Mouse (Mus musculus) MEL (cell line): ENCODE measurements around the gene Isy1. TPM values are rescaled to one million over a fixed set of nuclear protein-coding genes. Genes with fewer than 3 reads are reported as not detected.

Experiments used
- DNase-seq: peaks from one replicate; pipeline ENCODE4 v3.0.0; 2011; ENCODE audit warnings: low read depth, low spot score
- H3K27ac ChIP-seq: 2 replicates; pipeline ENCODE4 v1.5.1; 2012; ENCODE audit warnings: low read depth, mild to moderate bottlenecking, control low read depth, low read length, moderate library complexity; ENCODE audit not compliant: control insufficient read depth
- H3K27me3 ChIP-seq, 2 experiments: fragments of 150-350 bp in 1 of 2; sonication (generic) in 1 of 2; 2 replicates each; pipeline ENCODE4 v1.6.1; 2012; ENCODE audit warnings: low read length in 2 of 2, mild to moderate bottlenecking in 2 of 2, improper control_type of control experiment in 1 of 2, moderate library complexity in 1 of 2; ENCODE audit not compliant: insufficient read depth in 2 of 2, control insufficient read depth in 1 of 2
- H3K36me3 ChIP-seq, 2 experiments: 2 replicates each; pipeline ENCODE4 v1.6.1; 2012 to 2014; ENCODE audit warnings: low read length in 2 of 2, improper control_type of control experiment in 1 of 2, inconsistent platforms in 1 of 2, mild to moderate bottlenecking in 1 of 2; ENCODE audit not compliant: insufficient read depth in 2 of 2, control insufficient read depth in 1 of 2
- H3K4me1 ChIP-seq, 2 experiments: fragments of 150-350 bp in 1 of 2; sonication (generic) in 1 of 2; 2 replicates each; pipeline ENCODE4 v1.6.1; 2012; ENCODE audit warnings: low read length in 2 of 2, improper control_type of control experiment in 1 of 2, mild to moderate bottlenecking in 1 of 2; ENCODE audit not compliant: insufficient read depth in 2 of 2, control insufficient read depth in 1 of 2
- H3K4me3 ChIP-seq, 2 experiments: fragments of 150-350 bp in 1 of 2; sonication (generic) in 1 of 2; 2 replicates each; pipeline ENCODE4 v1.5.1; 2012; ENCODE audit warnings: low read depth in 2 of 2, low read length in 2 of 2, mild to moderate bottlenecking in 2 of 2, moderate library complexity in 2 of 2, control low read depth in 1 of 2, improper control_type of control experiment in 1 of 2; ENCODE audit not compliant: control insufficient read depth in 1 of 2, insufficient read depth in 1 of 2
- H3K79me2 ChIP-seq: 2 replicates; pipeline ENCODE4 v1.6.1; 2012; ENCODE audit warnings: mild to moderate bottlenecking, low read length, moderate library complexity; ENCODE audit not compliant: control insufficient read depth, poor library complexity, insufficient read depth
- H3K9ac ChIP-seq: 2 replicates; pipeline ENCODE4 v1.6.1; 2012; ENCODE audit warnings: low read depth, mild to moderate bottlenecking, control low read depth, low read length, moderate library complexity; ENCODE audit not compliant: control insufficient read depth, poor library complexity, severe bottlenecking
- H3K9me3 ChIP-seq: fragments of 150-350 bp; sonication (generic); replicated peaks from 2 replicates; pipeline ENCODE4 v1.6.1; 2012; ENCODE audit warnings: mild to moderate bottlenecking, low read length, improper control_type of control experiment, moderate library complexity; ENCODE audit not compliant: insufficient read depth
- BHLHE40 ChIP-seq: IDR thresholded peaks from 2 replicates; pipeline ENCODE4 v1.6.1; 2012; ENCODE audit warnings: low read depth, mild to moderate bottlenecking, inconsistent platforms, low read length, improper control_type of control experiment, borderline replicate concordance
- CHD1 ChIP-seq: IDR thresholded peaks from 2 replicates; pipeline ENCODE4 v1.6.1; 2012; ENCODE audit warnings: low read depth, mild to moderate bottlenecking, inconsistent platforms, low read length, improper control_type of control experiment
- CTCF ChIP-seq, 3 experiments: IDR thresholded peaks in 2 of 3; conservative IDR thresholded peaks in 1 of 3; 2 replicates each; pipeline ENCODE4 v1.5.1; 2011 to 2012; ENCODE audit warnings: low read length in 3 of 3, low read depth in 2 of 3, mild to moderate bottlenecking in 2 of 3, improper control_type of control experiment in 1 of 3, inconsistent platforms in 1 of 3, mixed read lengths in 1 of 3, moderate library complexity in 1 of 3; ENCODE audit not compliant: control insufficient read depth in 1 of 3, insufficient read depth in 1 of 3, poor library complexity in 1 of 3, severe bottlenecking in 1 of 3
- ELF1 ChIP-seq: IDR thresholded peaks from 2 replicates; pipeline ENCODE4 v1.6.1; 2014; ENCODE audit warnings: low read depth, mild to moderate bottlenecking, inconsistent platforms, low read length, improper control_type of control experiment, moderate library complexity
- EP300 ChIP-seq, 2 experiments: IDR thresholded peaks; 2 replicates each; pipeline ENCODE4 v1.6.1; 2011; ENCODE audit warnings: improper control_type of control experiment in 2 of 2, low read length in 2 of 2, low read depth in 1 of 2, mild to moderate bottlenecking in 1 of 2
- ETS1 ChIP-seq: IDR thresholded peaks from 2 replicates; pipeline ENCODE4 v1.6.1; 2012; ENCODE audit warnings: low read depth, mild to moderate bottlenecking, inconsistent platforms, low read length, improper control_type of control experiment, moderate library complexity
- GABPA ChIP-seq: IDR thresholded peaks from 2 replicates; pipeline ENCODE4 v1.6.1; 2012; ENCODE audit warnings: low read depth, mild to moderate bottlenecking, inconsistent platforms, low read length, improper control_type of control experiment, moderate library complexity
- GATA1 ChIP-seq: IDR thresholded peaks from 2 replicates; pipeline ENCODE4 v1.6.1; 2011; ENCODE audit warnings: low read depth, low read length, improper control_type of control experiment
- HCFC1 ChIP-seq: IDR thresholded peaks from 2 replicates; pipeline ENCODE4 v1.6.1; 2012; ENCODE audit warnings: low read depth, mild to moderate bottlenecking, inconsistent platforms, low read length, improper control_type of control experiment, moderate library complexity
- MYB ChIP-seq: IDR thresholded peaks from 2 replicates; pipeline ENCODE4 v1.6.1; 2011; ENCODE audit warnings: mild to moderate bottlenecking, low read depth, low read length, improper control_type of control experiment
- NELFE ChIP-seq: IDR thresholded peaks from 2 replicates; pipeline ENCODE4 v1.6.1; 2011; ENCODE audit warnings: low read depth, low read length, improper control_type of control experiment
- NRF1 ChIP-seq: IDR thresholded peaks from 2 replicates; pipeline ENCODE4 v1.6.1; 2014; ENCODE audit warnings: low read depth, mild to moderate bottlenecking, inconsistent platforms, low read length, improper control_type of control experiment, moderate library complexity; ENCODE audit not compliant: poor library complexity, insufficient read depth, severe bottlenecking
- POLR2A ChIP-seq, 2 experiments: IDR thresholded peaks; 2 replicates each; pipeline ENCODE4 v1.6.1; 2011 to 2012; ENCODE audit warnings: low read length in 2 of 2, mild to moderate bottlenecking in 2 of 2, control low read depth in 1 of 2, improper control_type of control experiment in 1 of 2, low read depth in 1 of 2, moderate library complexity in 1 of 2; ENCODE audit not compliant: control insufficient read depth in 1 of 2, insufficient read depth in 1 of 2, poor library complexity in 1 of 2
- POLR2AphosphoS2 ChIP-seq: IDR thresholded peaks from 2 replicates; pipeline ENCODE4 v1.6.1; 2011; ENCODE audit warnings: low read length, improper control_type of control experiment
- POLR2AphosphoS5 ChIP-seq: IDR thresholded peaks from 2 replicates; pipeline ENCODE4 v1.6.1; 2012; ENCODE audit warnings: low read depth, borderline replicate concordance, mild to moderate bottlenecking, inconsistent platforms, low read length, moderate library complexity, mixed read lengths
- SIN3A ChIP-seq: IDR thresholded peaks from 2 replicates; pipeline ENCODE4 v1.6.1; 2012; ENCODE audit warnings: low read length, improper control_type of control experiment, inconsistent platforms
- TAL1 ChIP-seq: IDR thresholded peaks from 2 replicates; pipeline ENCODE4 v1.6.1; 2012; ENCODE audit warnings: mild to moderate bottlenecking, inconsistent platforms, low read length, moderate library complexity, mixed read lengths
- UBTF ChIP-seq: IDR thresholded peaks from 2 replicates; pipeline ENCODE4 v1.6.1; 2012; ENCODE audit warnings: low read depth, mild to moderate bottlenecking, inconsistent platforms, low read length, improper control_type of control experiment, moderate library complexity, borderline replicate concordance; ENCODE audit not compliant: insufficient read depth
- USF1 ChIP-seq: IDR thresholded peaks from 2 replicates; pipeline ENCODE4 v1.6.1; 2014; ENCODE audit warnings: low read depth, mild to moderate bottlenecking, inconsistent platforms, low read length, improper control_type of control experiment, moderate library complexity
- USF2 ChIP-seq, 2 experiments: IDR thresholded peaks; 2 replicates each; pipeline ENCODE4 v1.6.1; 2011 to 2012; ENCODE audit warnings: improper control_type of control experiment in 2 of 2, low read length in 2 of 2, borderline replicate concordance in 1 of 2, inconsistent platforms in 1 of 2, low read depth in 1 of 2, mild to moderate bottlenecking in 1 of 2; ENCODE audit not compliant: insufficient read depth in 1 of 2
- ZMIZ1 ChIP-seq: IDR thresholded peaks from 2 replicates; pipeline ENCODE4 v1.6.1; 2012; ENCODE audit warnings: low read depth, mild to moderate bottlenecking, inconsistent platforms, low read length, improper control_type of control experiment, moderate library complexity
- polyA plus RNA-seq, 2 experiments: library from polyadenylated mRNA; stranded (reverse) in 1 of 2; unstranded in 1 of 2; fragments of >175 nt in 1 of 2; fragments of >200 nt in 1 of 2; gene quantifications; 2 replicates each; pipeline versions ENCODE4 v1.2.1 to v1.2.4; 2012; ENCODE audit warnings: low replicate concordance in 2 of 2, low read depth in 1 of 2; ENCODE audit not compliant: insufficient read length in 2 of 2, insufficient read depth in 1 of 2, missing spikeins in 1 of 2
- total RNA-seq: library from RNA; depleted of rRNA; stranded (reverse); fragments of 300-350 nt; gene quantifications from 2 replicates; pipeline ENCODE4 v1.2.3, GENCODE M21; 2012

Gene Isy1
- total and polyA plus RNA-seq, 3 experiments: 64.5 to 115 TPM; not detected in 1

DNA sequence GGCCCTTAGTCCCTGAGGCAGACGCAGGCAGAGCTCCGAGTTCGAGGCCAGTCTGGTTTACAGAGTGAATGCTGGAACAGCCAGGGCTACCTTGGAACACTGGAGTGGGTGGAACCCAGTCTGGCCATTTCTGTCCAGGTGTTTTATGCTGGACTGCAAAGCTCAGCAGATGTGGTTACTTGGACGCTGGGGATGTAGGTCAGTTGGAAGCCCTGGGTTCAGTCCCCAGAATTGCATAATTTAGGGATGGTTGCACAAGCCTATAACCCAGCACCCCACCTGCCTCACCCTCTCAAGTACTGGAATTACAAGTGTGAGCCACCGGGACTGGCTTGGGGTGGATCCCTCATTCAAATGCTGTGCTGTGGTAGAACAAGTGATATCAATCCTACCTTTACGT is 27.6 kb upstream of the Isy1 start:
- Histone ChIP-seq H3K4me3 (no peak overlapping the region), H3K9me3 (no peaks in the 10 kb centered on the region), H3K9ac (no peak overlapping the region), H3K4me1 (peaks cover 12 to 28% of the 10 kb centered on the region in 2 experiments), H3K27ac (no peak overlapping the region), H3K27me3 (no peaks in the 10 kb centered on the region), H3K79me2 (no peaks in the 10 kb centered on the region), H3K36me3 (peaks cover 0 to 27% of the 10 kb centered on the region in 2 experiments; a peak in 2 of 4 replicates)
- TF ChIP-seq ETS1 (no peak), MYB (no peak), CTCF (IDR thresholded peaks at IDR 0.05 in 2 of 3, conservative IDR thresholded peaks at IDR 0.05 in 1 of 3; ENCODE audit: control insufficient read depth in 1 of 3, insufficient read depth in 1 of 3, low read depth in 2 of 3, low read length in 3 of 3, poor library complexity in 1 of 3, severe bottlenecking in 1 of 3) (no peak), POLR2AphosphoS5 (no peak), ELF1 (no peak), CHD1 (no peak), EP300 (IDR thresholded peaks at IDR 0.05; ENCODE audit: low read depth in 1 of 2, low read length in 2 of 2) (no peak), USF1 (no peak), NELFE (no peak), GABPA (no peak), ZMIZ1 (no peak), GATA1 (no peak), POLR2AphosphoS2 (no peak), SIN3A (no peak), POLR2A (IDR thresholded peaks at IDR 0.05; ENCODE audit: control insufficient read depth in 1 of 2, insufficient read depth in 1 of 2, low read depth in 1 of 2, low read length in 2 of 2, poor library complexity in 1 of 2) (no peak), UBTF (no peak), NRF1 (no peak), HCFC1 (no peak)
- TF ChIP-seq, all 39 proteins: peak for 0
- no peak for DNase-seq

DNA sequence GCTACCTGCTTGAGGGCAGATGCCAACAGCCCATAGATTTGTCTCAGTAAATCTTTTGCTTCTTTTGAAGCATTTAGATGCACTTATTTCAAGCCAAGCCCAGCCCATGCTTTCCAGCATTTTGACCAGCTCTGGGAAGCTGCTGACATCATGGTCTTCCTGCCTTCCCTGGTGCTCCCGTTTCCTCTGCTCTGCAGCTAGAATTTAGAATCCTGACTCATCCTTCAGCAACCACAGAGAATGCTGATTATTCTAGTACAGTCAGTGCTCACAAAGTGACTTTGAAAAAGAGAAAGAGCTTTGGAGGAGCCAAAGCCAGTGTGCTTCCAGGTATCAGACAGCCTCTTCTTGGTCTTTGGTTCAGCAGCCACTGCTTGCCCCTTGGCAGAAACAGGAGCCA is 18.5 kb upstream of the Isy1 start:
- Histone ChIP-seq H3K36me3 (no peaks in the 10 kb centered on the region; a peak in 1 of 4 replicates), H3K9me3 (no peaks in the 10 kb centered on the region), H3K27ac (no peak overlapping the region), H3K79me2 (no peaks in the 10 kb centered on the region), H3K4me1 (peaks cover 0 to 3% of the 10 kb centered on the region in 2 experiments; a peak in 2 of 4 replicates), H3K9ac (no peak overlapping the region), H3K4me3 (no peak overlapping the region), H3K27me3 (peaks cover 2 to 9% of the 10 kb centered on the region in 2 experiments; a peak in 3 of 4 replicates)
- TF ChIP-seq USF2 (IDR thresholded peaks at IDR 0.05; ENCODE audit: borderline replicate concordance in 1 of 2, insufficient read depth in 1 of 2, low read depth in 1 of 2, low read length in 2 of 2) (no peak), BHLHE40 (no peak), NELFE (no peak), TAL1 (no peak)
- no peak for DNase-seq
